Mouse (Mus musculus): ENCODE data around the gene Spata5.
"Not testable (repeated sequence)": the region's sequence is repeated elsewhere in the genome, so short reads cannot be mapped to it uniquely, and the experiment has no call there.

The Spata5 gene

GRCm38 (mm10) chr3:37510055-37511032, 90.6 kb downstream of the Spata5 start:
- DNase-seq (ENCODE audit: low read depth, low spot score) = no peak

- DNase-seq (ENCODE audit: low read depth, low spot score) = peak; percentile 54
These were observed 95.8 kb downstream of the Spata5 start for GRCm38 (mm10) chr3:37515485-37515884.

- DNase-seq (ENCODE audit: low read depth, low spot score) = no peak
These were observed 96.7 kb downstream of the Spata5 start for GRCm38 (mm10) chr3:37516379-37516778.

- DNase-seq (ENCODE audit: low read depth, low spot score) = no peak
These were observed 98.9 kb downstream of the Spata5 start for GRCm38 (mm10) chr3:37518611-37519010.

- no peak for DNase-seq (ENCODE audit: low read depth, low spot score)
These were observed 100.8 kb downstream of the Spata5 start for GRCm38 (mm10) chr3:37520334-37521023.

- peak; percentile 34 for DNase-seq (ENCODE audit: low read depth, low spot score)
These were observed 112.4 kb downstream of the Spata5 start for GRCm38 (mm10) chr3:37532079-37532478.

- DNase-seq (ENCODE audit: low read depth, low spot score) = not testable (repeated sequence)
These were observed 121.0 kb downstream of the Spata5 start for GRCm38 (mm10) chr3:37540701-37541100.

GRCm38 (mm10) chr3:37546351-37546750, 126.7 kb downstream of the Spata5 start:
- DNase-seq (ENCODE audit: low read depth, low spot score) = no peak

GRCm38 (mm10) chr3:37550190-37550589, 130.5 kb downstream of the Spata5 start:
- DNase-seq (ENCODE audit: low read depth, low spot score) = no peak

- DNase-seq (ENCODE audit: low read depth, low spot score) = no peak
These were observed 130.9 kb downstream of the Spata5 start for GRCm38 (mm10) chr3:37550594-37550993.

- DNase-seq (ENCODE audit: low read depth, low spot score) = no peak
These were observed 131.8 kb downstream of the Spata5 start for GRCm38 (mm10) chr3:37551486-37551885.

- DNase-seq (ENCODE audit: low read depth, low spot score) = no peak
These were observed 132.5 kb downstream of the Spata5 start for GRCm38 (mm10) chr3:37552244-37552643.

GRCm38 (mm10) chr3:37553371-37554033, 133.8 kb downstream of the Spata5 start:
- DNase-seq (ENCODE audit: low read depth, low spot score) = no peak

- DNase-seq (ENCODE audit: low read depth, low spot score) = no peak
These were observed 136.9 kb downstream of the Spata5 start for GRCm38 (mm10) chr3:37556412-37557113.

- no peak for DNase-seq (ENCODE audit: low read depth, low spot score)
These were observed 138.2 kb downstream of the Spata5 start for GRCm38 (mm10) chr3:37557741-37558479.

- DNase-seq (ENCODE audit: low read depth, low spot score) = no peak
These were observed 139.6 kb downstream of the Spata5 start for GRCm38 (mm10) chr3:37559339-37559738.

- DNase-seq (ENCODE audit: low read depth, low spot score) = peak; percentile 30
These were observed 141.8 kb downstream of the Spata5 start for GRCm38 (mm10) chr3:37561466-37561865.

- no peak for DNase-seq (ENCODE audit: low read depth, low spot score)
These were observed 146.4 kb downstream of the Spata5 start for GRCm38 (mm10) chr3:37566097-37566496.

- DNase-seq (ENCODE audit: low read depth, low spot score) = no peak
These were observed 147.8 kb downstream of the Spata5 start for GRCm38 (mm10) chr3:37567505-37567904.

- DNase-seq (ENCODE audit: low read depth, low spot score) = no peak
These were observed 149.1 kb downstream of the Spata5 start for GRCm38 (mm10) chr3:37568780-37569179.
